ENCODE assay signal across 24 mouse cellular contexts in genomic region chr9:20616685-20617084, GRCm38 (mm10). TPM values are rescaled to one million over a fixed set of nuclear protein-coding genes. Genes with fewer than 3 reads are reported as not detected.
DNase-seq lines count a peak whose midpoint lies in the region; ATAC-seq and TF ChIP-seq lines count a peak whose summit lies in the region.
"Had no signal": no experiment of that assay in that cellular context is flagged by ENCODE, and none has a peak within 500 bp of the region (broad histone marks: within the 10 kb centered on the region; RNA-seq: fewer than 3 reads in every experiment).

No protein-coding gene starts in this region.

- 68% methylated on average over 2 of the region's 2 CpGs for WGBS in lung, embryonic 15.5 days
- WGBS in lung, adult 2 months: 71% methylated on average over 2 of the region's 2 CpGs
- 67% methylated on average over 2 of the region's 2 CpGs for WGBS in lung, postnatal 0 days
- WGBS in heart, embryonic 11.5 days (ENCODE audit: insufficient replicate concordance): 79% methylated on average over 2 of the region's 2 CpGs

- H3K4me2 ChIP-seq in lung, embryonic 15.5 days: no peak overlapping the region
- H3K4me2 ChIP-seq in lung, postnatal 0 days (replicated peaks; ENCODE audit: low read depth, low read length): no peak overlapping the region
- H3K4me2 ChIP-seq in heart, embryonic 11.5 days: no peak overlapping the region
- H3K4me2 ChIP-seq: embryonic facial prominence, embryonic 12.5 days; forebrain, embryonic 12.5 days had no signal

- H3K36me3 ChIP-seq in lung, embryonic 15.5 days: no peaks in the 10 kb centered on the region
- H3K36me3 ChIP-seq in lung, postnatal 0 days (ENCODE audit: insufficient read depth, low read length): no peaks in the 10 kb centered on the region
- no peaks in the 10 kb centered on the region for H3K36me3 ChIP-seq in heart, embryonic 11.5 days (ENCODE audit: control insufficient read depth, insufficient read depth, low read length)

- no peaks in the 10 kb centered on the region for H3K9me3 ChIP-seq in lung, embryonic 15.5 days
- no peaks in the 10 kb centered on the region for H3K9me3 ChIP-seq in lung, postnatal 0 days (ENCODE audit: low read length)
- no peaks in the 10 kb centered on the region for H3K9me3 ChIP-seq in heart, embryonic 11.5 days (replicated peaks; ENCODE audit: control insufficient read depth, low read length)
- H3K9me3 ChIP-seq: embryonic facial prominence, embryonic 10.5 days; embryonic facial prominence, embryonic 12.5 days; forebrain, embryonic 10.5 days; forebrain, embryonic 12.5 days had no signal

- no peak for TF ChIP-seq CTCF in lung, adult 2 months (IDR thresholded peaks at IDR 0.05; ENCODE audit: insufficient read depth, low read length)
- no peak for TF ChIP-seq CTCF in lung, postnatal 0 days (IDR thresholded peaks at IDR 0.05)

- no peak for DNase-seq in lung, adult 2 months
- peak; percentile 73 for DNase-seq in lung, postnatal 0 days (ENCODE audit: low spot score)
- DNase-seq in lung, postnatal 10 days: no peak
- DNase-seq in Muller cell, postnatal 12 days (ENCODE audit: inconsistent ontology term): peak; percentile 42
- peak; percentile 12 for DNase-seq in fibroblast of lung, adult 2 months (ENCODE audit: low read depth)
- no peak for DNase-seq in left cerebral cortex, adult 18-20 months (ENCODE audit: low spot score in 2 of 2)
- DNase-seq: adrenal gland, adult 8-10 months; adrenal gland, postnatal 14 days; adrenal gland, postnatal 36 days; cerebellum, adult 11-12 months; cerebellum, adult 2 months; cerebellum, adult 9-10 months; cerebellum, postnatal 10 days; cerebellum, postnatal 25 days had no signal

- no peaks in the 10 kb centered on the region for H3K4me1 ChIP-seq in lung, embryonic 15.5 days
- no peaks in the 10 kb centered on the region for H3K4me1 ChIP-seq in lung, adult 2 months (ENCODE audit: control insufficient read depth, insufficient read depth, low read length)
- H3K4me1 ChIP-seq in lung, postnatal 0 days (ENCODE audit: insufficient read depth, low read depth, low read length): no peaks in the 10 kb centered on the region
- H3K4me1 ChIP-seq in heart, embryonic 11.5 days (ENCODE audit: control insufficient read depth, insufficient read depth, low read length): no peaks in the 10 kb centered on the region
- H3K4me1 ChIP-seq: embryonic facial prominence, embryonic 10.5 days; embryonic facial prominence, embryonic 12.5 days; forebrain, embryonic 10.5 days; forebrain, embryonic 12.5 days had no signal

- no peak; the same call in 1 of the 2 replicates for ATAC-seq in lung, embryonic 15.5 days (ENCODE audit: borderline replicate concordance, extremely low read depth, low FRiP score, low TSS enrichment)
- peak; percentile 86 for ATAC-seq in lung, postnatal 0 days
- ATAC-seq in heart, embryonic 11.5 days (replicated peaks; ENCODE audit: insufficient number of reproducible peaks, low FRiP score, low TSS enrichment): no peak
- ATAC-seq: activated CD4-positive, CD25-positive, alpha-beta regulatory T cell, adult 4 months; forebrain, embryonic 14.5 days; forebrain, embryonic 16.5 days; Patski had no signal

- no peak for TF ChIP-seq POLR2A in lung, adult 2 months (IDR thresholded peaks at IDR 0.05; ENCODE audit: borderline replicate concordance, extremely low read depth, low read depth, low read length)

- H3K9ac ChIP-seq in lung, embryonic 15.5 days: no peak overlapping the region
- H3K9ac ChIP-seq in lung, postnatal 0 days (replicated peaks; ENCODE audit: low read depth): no peak overlapping the region
- H3K9ac ChIP-seq in heart, embryonic 11.5 days (ENCODE audit: low read depth, low read length): no peak overlapping the region
- H3K9ac ChIP-seq: embryonic facial prominence, embryonic 12.5 days; forebrain, embryonic 12.5 days had no signal

- H3K27me3 ChIP-seq in lung, embryonic 15.5 days: no peaks in the 10 kb centered on the region
- no peaks in the 10 kb centered on the region for H3K27me3 ChIP-seq in lung, postnatal 0 days (replicated peaks; ENCODE audit: insufficient read depth, low read length)
- no peaks in the 10 kb centered on the region for H3K27me3 ChIP-seq in heart, embryonic 11.5 days (ENCODE audit: control insufficient read depth, insufficient read depth, low read length)
- H3K27me3 ChIP-seq: embryonic facial prominence, embryonic 12.5 days; forebrain, embryonic 12.5 days; Patski had no signal

- no peak overlapping the region for H3K4me3 ChIP-seq in lung, embryonic 15.5 days
- no peak overlapping the region for H3K4me3 ChIP-seq in lung, adult 2 months (replicated peaks; ENCODE audit: extremely low read depth, low read depth, low read length)
- H3K4me3 ChIP-seq in lung, postnatal 0 days (ENCODE audit: low read depth, low read length): no peak overlapping the region
- no peak overlapping the region for H3K4me3 ChIP-seq in heart, embryonic 11.5 days (ENCODE audit: low read depth, low read length)
- H3K4me3 ChIP-seq: embryonic facial prominence, embryonic 10.5 days; embryonic facial prominence, embryonic 12.5 days; forebrain, embryonic 10.5 days; forebrain, embryonic 12.5 days had no signal

- TF ChIP-seq EP300 in lung, postnatal 0 days (IDR thresholded peaks at IDR 0.05): peak; percentile 87

- H3K27ac ChIP-seq in lung, embryonic 15.5 days: peak overlapping the region; percentile 37; the same call in 1 of the 2 replicates
- H3K27ac ChIP-seq in lung, postnatal 0 days (ENCODE audit: low read length): no peak overlapping the region
- no peak overlapping the region for H3K27ac ChIP-seq in heart, embryonic 11.5 days (ENCODE audit: low read depth, low read length)
- H3K27ac ChIP-seq: embryonic facial prominence, embryonic 10.5 days; embryonic facial prominence, embryonic 12.5 days; forebrain, embryonic 10.5 days; forebrain, embryonic 12.5 days had no signal

RNA-seq across cellular contexts. Expression of gene Ubl5, which starts 26.0 kb away (rescaled TPM):
- 369 and 383 TPM in 2 replicates for polyA plus RNA-seq in lung, embryonic 15.5 days (2015; fragmentation: Nextera tagmentation; extraction: Ambion mirVana)
- 172 and 176 TPM in 2 replicates for polyA plus RNA-seq in lung, adult 2 months (2012; rRNA removed)
- polyA plus RNA-seq in lung, postnatal 0 days (2015; fragmentation: Nextera tagmentation; extraction: Ambion mirVana): 394 and 396 TPM in 2 replicates
- polyA plus RNA-seq in heart, embryonic 11.5 days (2014; fragmentation: Nextera tagmentation; extraction: Ambion mirVana): 330 and 338 TPM in 2 replicates
- total RNA-seq in left cerebral cortex, adult 18-20 months (2021): 100 to 1,000 TPM; 310 to 319 TPM

RNA-seq across cellular contexts. Expression of gene Fbxl12, which starts 27.9 kb away (rescaled TPM):
- 18.5 and 20.8 TPM in 2 replicates for polyA plus RNA-seq in lung, embryonic 15.5 days (2015; fragmentation: Nextera tagmentation; extraction: Ambion mirVana)
- 55.6 and 59.7 TPM in 2 replicates for polyA plus RNA-seq in lung, adult 2 months (2012; rRNA removed)
- 18.2 and 19.2 TPM in 2 replicates for polyA plus RNA-seq in lung, postnatal 0 days (2015; fragmentation: Nextera tagmentation; extraction: Ambion mirVana)
- 12.5 and 13.5 TPM in 2 replicates for polyA plus RNA-seq in heart, embryonic 11.5 days (2014; fragmentation: Nextera tagmentation; extraction: Ambion mirVana)
- total RNA-seq in left cerebral cortex, adult 18-20 months (2021): 10 to 100 TPM; 21.9 to 22.6 TPM

RNA-seq across cellular contexts. Expression of gene Pin1, which starts 35.2 kb away (rescaled TPM):
- polyA plus RNA-seq in lung, embryonic 15.5 days (2015; fragmentation: Nextera tagmentation; extraction: Ambion mirVana): 51.8 and 54.8 TPM in 2 replicates
- 14.8 and 17.9 TPM in 2 replicates for polyA plus RNA-seq in lung, adult 2 months (2012; rRNA removed)
- 30.1 and 32.9 TPM in 2 replicates for polyA plus RNA-seq in lung, postnatal 0 days (2015; fragmentation: Nextera tagmentation; extraction: Ambion mirVana)
- 53.1 and 54.6 TPM in 2 replicates for polyA plus RNA-seq in heart, embryonic 11.5 days (2014; fragmentation: Nextera tagmentation; extraction: Ambion mirVana)
- 10 to 100 TPM; 40.4 to 42.3 TPM for total RNA-seq in left cerebral cortex, adult 18-20 months (2021)

RNA-seq across cellular contexts. Expression of gene Zfp846, which starts 35.6 kb away (rescaled TPM):
- 14.9 and 17.7 TPM in 2 replicates for polyA plus RNA-seq in lung, embryonic 15.5 days (2015; fragmentation: Nextera tagmentation; extraction: Ambion mirVana)
- 1.7 and 2.6 TPM in 2 replicates for polyA plus RNA-seq in lung, adult 2 months (2012; rRNA removed)
- polyA plus RNA-seq in lung, postnatal 0 days (2015; fragmentation: Nextera tagmentation; extraction: Ambion mirVana): 10.9 and 12.2 TPM in 2 replicates
- 9.0 and 9.8 TPM in 2 replicates for polyA plus RNA-seq in heart, embryonic 11.5 days (2014; fragmentation: Nextera tagmentation; extraction: Ambion mirVana)
- 10 to 100 TPM; 14.9 to 17.6 TPM for total RNA-seq in left cerebral cortex, adult 18-20 months (2021)

Comparison
In these comparisons a context has a peak if more than half of its experiments do, and no peak if none do; other contexts are left out.
1. DNase-seq: peak in lung, postnatal 0 days (single experiment), Muller cell, postnatal 12 days (single experiment) and fibroblast of lung, adult 2 months (single experiment); none in lung, adult 2 months (single experiment), lung, postnatal 10 days (single experiment) and left cerebral cortex, adult 18-20 months (0 of 2).